Mouse (Mus musculus): ENCODE data around the gene Tmem127. TPM values are rescaled to one million over a fixed set of nuclear protein-coding genes. Genes with fewer than 3 reads are reported as not detected.
"Not testable (repeated sequence)": the region's sequence is repeated elsewhere in the genome, so short reads cannot be mapped to it uniquely, and the experiment has no call there.

Tmem127 gene
- total RNA-seq (2014; rRNA removed) (108 and 131 TPM in 2 replicates), polyA plus RNA-seq (2015; fragmentation: Nextera tagmentation; extraction: Ambion mirVana) (74.0 and 75.5 TPM in 2 replicates)

DNA sequence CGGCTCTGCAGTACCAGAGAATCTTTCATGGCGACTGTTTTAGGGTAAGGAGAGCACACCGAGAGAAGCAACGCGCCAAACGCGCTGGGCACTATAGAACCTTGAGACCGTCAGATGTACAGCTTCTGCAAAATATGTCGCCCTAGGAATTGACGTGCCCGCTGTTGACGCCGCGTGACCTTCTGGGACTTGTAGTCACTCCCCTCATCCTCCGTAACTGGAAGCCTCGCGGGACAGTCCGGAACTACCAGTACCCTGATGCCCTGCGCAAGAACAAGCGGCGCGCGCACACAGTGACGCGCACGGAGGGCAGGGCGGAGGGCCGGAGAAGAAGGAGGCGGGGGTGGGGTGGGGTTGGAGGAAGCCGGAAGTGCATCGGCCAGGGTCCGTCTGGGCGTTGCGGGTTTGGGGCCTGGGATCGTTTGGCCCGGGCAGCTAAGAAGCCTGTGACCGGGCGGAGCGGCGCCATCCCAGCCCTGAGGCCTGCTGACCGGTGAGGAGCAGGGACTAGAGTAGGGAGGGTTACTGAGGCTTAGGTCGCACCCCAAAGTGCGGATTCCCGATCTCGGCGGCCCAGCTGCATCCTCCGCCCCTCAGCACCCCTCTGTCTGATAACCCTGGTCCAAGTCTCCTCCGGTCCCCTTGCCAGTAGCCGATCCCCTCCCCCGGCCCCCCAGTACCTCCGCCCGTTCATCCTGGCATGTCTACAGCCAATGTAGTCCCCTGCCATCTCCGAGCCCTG, at the start of gene Tmem127, which contains the start of gene Ciao1:
Tmem127 (plus strand) TSS at position 317 of the 742 bp plus-strand sequence.
Ciao1 (minus strand) TSS at position 225 of the 742 bp plus-strand sequence.
- TF ChIP-seq CTCF (IDR thresholded peaks at IDR 0.05), result no peak; the same call in 1 of the 2 replicates
- H3K27ac ChIP-seq (ENCODE audit: low read depth, low read length), result peak within 1 kb of the TSS; percentile 85
- peak; percentile 99 for DNase-seq (ENCODE audit: low spot score)
- no peaks in the 10 kb centered on the region for H3K9me3 ChIP-seq (ENCODE audit: low read length)
- no peaks in the 10 kb centered on the region for H3K27me3 ChIP-seq (ENCODE audit: insufficient read depth, low read length)
- WGBS, result under 1% methylated on average over 42 of the region's 53 CpGs
- ATAC-seq (ENCODE audit: low FRiP score), result peak; percentile 98
- peaks cover 16% of the 10 kb centered on the region for H3K36me3 ChIP-seq (ENCODE audit: insufficient read depth, low read length)
- peaks cover 11% of the 10 kb centered on the region for H3K4me1 ChIP-seq (ENCODE audit: insufficient read depth, low read length)
- peak within 1 kb of the TSS; percentile 95 for H3K4me3 ChIP-seq (ENCODE audit: low read depth, low read length)
- peak within 1 kb of the TSS; percentile 97 for H3K9ac ChIP-seq (replicated peaks; ENCODE audit: low read length, poor library complexity, severe bottlenecking)
- peak within 1 kb of the TSS; percentile 89 for H3K4me2 ChIP-seq (ENCODE audit: low read depth, low read length, poor library complexity, severe bottlenecking)

DNA sequence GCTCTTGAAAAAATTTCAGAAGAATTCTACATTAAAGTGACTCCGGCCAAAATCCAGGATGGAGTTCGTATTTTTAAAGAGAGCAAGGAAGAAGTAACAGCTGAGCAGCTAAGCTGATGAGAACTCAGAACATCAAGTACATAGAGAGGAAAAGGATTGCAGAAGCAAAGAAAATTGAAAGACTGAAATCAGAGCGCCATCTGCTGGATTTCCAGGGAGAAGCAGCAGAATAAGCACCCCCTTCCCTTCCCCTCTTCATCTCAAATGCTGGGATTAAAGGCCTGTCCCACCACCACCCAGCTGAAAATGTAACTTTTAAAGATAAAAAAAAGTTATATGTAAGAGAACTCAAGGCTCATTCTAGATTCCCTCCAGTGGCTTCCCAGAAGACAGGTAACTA, 42.8 kb upstream of the Tmem127 start:
- TF ChIP-seq CTCF (IDR thresholded peaks at IDR 0.05), result peak; percentile 87
- ATAC-seq (ENCODE audit: low FRiP score) (no peak), DNase-seq (ENCODE audit: low spot score) (peak; percentile 71)
- H3K27me3 ChIP-seq (ENCODE audit: insufficient read depth, low read length), result no peaks in the 10 kb centered on the region
- no peaks in the 10 kb centered on the region for H3K36me3 ChIP-seq (ENCODE audit: insufficient read depth, low read length)
- 26% methylated on average over 3 of the region's 3 CpGs for WGBS
- H3K4me1 ChIP-seq (ENCODE audit: insufficient read depth, low read length), result 0 out of 2 replicates have a peak, but pooled peaks cover 6% of the 10 kb centered on the region
- no peaks in the 10 kb centered on the region for H3K9me3 ChIP-seq (ENCODE audit: low read length)
- no peak overlapping the region for H3K27ac ChIP-seq (ENCODE audit: low read depth, low read length)
- no peak overlapping the region for H3K4me2 ChIP-seq (ENCODE audit: low read depth, low read length, poor library complexity, severe bottlenecking)
- no peak overlapping the region for H3K4me3 ChIP-seq (ENCODE audit: low read depth, low read length)
- H3K9ac ChIP-seq (replicated peaks; ENCODE audit: low read length, poor library complexity, severe bottlenecking), result no peak overlapping the region

DNA sequence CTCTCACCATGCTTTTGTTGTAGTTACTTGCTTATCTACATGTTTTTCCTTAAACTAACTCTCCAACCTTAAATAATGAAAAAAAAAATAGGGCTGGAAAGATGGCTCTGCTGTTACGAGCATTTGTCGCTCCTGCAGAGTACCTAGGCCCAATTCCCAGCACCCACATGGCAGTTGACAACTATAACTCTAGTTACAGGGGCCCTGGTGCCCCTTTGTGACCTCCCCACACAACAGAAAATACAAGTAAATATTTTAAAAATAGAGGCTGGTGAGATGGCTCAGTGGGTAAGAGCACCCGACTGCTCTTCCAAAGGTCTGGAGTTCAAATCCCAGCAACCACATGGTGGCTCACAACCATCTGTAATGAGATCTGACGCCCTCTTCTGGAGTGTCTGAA, 41.8 kb upstream of the Tmem127 start:
- not testable (repeated sequence) for H3K27me3 ChIP-seq (ENCODE audit: insufficient read depth, low read length); DNase-seq (ENCODE audit: low spot score); H3K4me2 ChIP-seq (ENCODE audit: low read depth, low read length, poor library complexity, severe bottlenecking); H3K36me3 ChIP-seq (ENCODE audit: insufficient read depth, low read length); ATAC-seq (ENCODE audit: low FRiP score); H3K27ac ChIP-seq (ENCODE audit: low read depth, low read length); H3K9ac ChIP-seq (replicated peaks; ENCODE audit: low read length, poor library complexity, severe bottlenecking); H3K4me3 ChIP-seq (ENCODE audit: low read depth, low read length); H3K9me3 ChIP-seq (ENCODE audit: low read length); H3K4me1 ChIP-seq (ENCODE audit: insufficient read depth, low read length)
- 86% methylated on average over 4 of the region's 4 CpGs for WGBS

GRCm38 (mm10) chr2:127206916-127207315, 40.8 kb upstream of the Tmem127 start:
- 99% methylated on average over 2 of the region's 2 CpGs for WGBS
- H3K4me1 ChIP-seq (ENCODE audit: insufficient read depth, low read length), result 0 out of 2 replicates have a peak, but pooled peaks cover 6% of the 10 kb centered on the region
- TF ChIP-seq CTCF (IDR thresholded peaks at IDR 0.05), result no peak
- H3K36me3 ChIP-seq (ENCODE audit: insufficient read depth, low read length), result peaks cover 16% of the 10 kb centered on the region
- H3K27me3 ChIP-seq (ENCODE audit: insufficient read depth, low read length), result no peaks in the 10 kb centered on the region
- no peak overlapping the region for H3K27ac ChIP-seq (ENCODE audit: low read depth, low read length)
- no peak for DNase-seq (ENCODE audit: low spot score)
- ATAC-seq (ENCODE audit: low FRiP score), result no peak
- H3K4me3 ChIP-seq (ENCODE audit: low read depth, low read length), result no peak overlapping the region
- no peaks in the 10 kb centered on the region for H3K9me3 ChIP-seq (ENCODE audit: low read length)
- H3K4me2 ChIP-seq (ENCODE audit: low read depth, low read length, poor library complexity, severe bottlenecking), result no peak overlapping the region
- no peak overlapping the region for H3K9ac ChIP-seq (replicated peaks; ENCODE audit: low read length, poor library complexity, severe bottlenecking)

DNA sequence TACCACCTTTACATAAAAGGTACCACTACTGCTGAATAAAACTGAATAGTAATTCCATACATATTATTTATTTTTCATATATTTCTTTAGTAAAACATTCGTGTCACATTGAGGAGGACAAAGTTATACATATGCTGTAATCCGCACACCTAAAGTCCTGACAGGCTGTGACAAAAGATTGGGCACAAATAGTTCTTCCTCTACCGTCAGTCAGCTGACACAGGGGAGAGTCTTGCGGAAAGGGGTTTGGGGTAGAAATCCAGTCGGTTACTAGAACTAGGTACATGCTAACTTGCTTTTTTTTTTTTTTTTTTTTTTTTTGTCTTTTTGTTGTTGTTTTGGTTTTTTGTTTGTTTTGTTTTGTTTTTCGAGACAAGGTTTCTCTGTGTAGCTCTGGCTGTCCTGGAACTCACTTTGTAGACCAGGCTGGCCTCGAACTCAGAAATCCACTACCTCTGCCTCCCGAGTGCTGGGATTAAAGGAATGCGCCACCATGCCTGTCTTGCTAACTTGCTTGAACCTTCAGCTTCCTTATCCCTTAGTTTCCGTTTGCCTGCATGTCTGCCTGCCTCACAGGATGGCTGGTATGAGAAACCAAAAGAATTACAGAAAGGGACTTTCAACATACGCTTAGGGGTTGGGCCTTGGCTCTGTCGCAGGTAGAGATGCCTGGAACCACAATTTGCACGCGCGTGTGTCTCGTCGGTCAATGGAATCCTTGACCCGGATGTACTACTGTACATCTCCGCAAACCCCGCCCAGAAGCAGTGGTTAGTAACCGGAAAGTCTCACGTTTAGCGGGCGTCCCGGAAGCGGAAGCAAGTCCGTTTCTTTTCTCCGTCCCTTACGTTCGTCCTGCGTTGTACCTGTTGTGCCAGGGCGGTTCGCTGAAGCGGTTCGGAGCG, 39.9 kb upstream of the Tmem127 start, which contains the start of the genes 1810024B03Rik and Snrnp200:
1810024B03Rik (minus strand) TSS at position 734 of the 905 bp plus-strand sequence.
Snrnp200 (plus strand) TSS at position 840 of the 905 bp plus-strand sequence.
- Histone ChIP-seq H3K4me3 (ENCODE audit: low read depth, low read length) (peak within 1 kb of the TSS; percentile 82), H3K36me3 (ENCODE audit: insufficient read depth, low read length) (peaks cover 24% of the 10 kb centered on the region), H3K9me3 (ENCODE audit: low read length) (no peaks in the 10 kb centered on the region), H3K27me3 (ENCODE audit: insufficient read depth, low read length) (no peaks in the 10 kb centered on the region), H3K9ac (replicated peaks; ENCODE audit: low read length, poor library complexity, severe bottlenecking) (peak within 1 kb of the TSS; percentile 80), H3K27ac (ENCODE audit: low read depth, low read length) (peak within 1 kb of the TSS; percentile 73), H3K4me1 (ENCODE audit: insufficient read depth, low read length) (0 out of 2 replicates have a peak, but pooled peaks cover 6% of the 10 kb centered on the region), H3K4me2 (ENCODE audit: low read depth, low read length, poor library complexity, severe bottlenecking) (peak within 1 kb of the TSS; percentile 76)
- no peak for TF ChIP-seq CTCF (IDR thresholded peaks at IDR 0.05)
- DNase-seq (ENCODE audit: low spot score) (peak; percentile 98), ATAC-seq (ENCODE audit: low FRiP score) (peak; percentile 97)
- WGBS, result 13% methylated on average over 36 of the region's 36 CpGs

Measured in midbrain, postnatal 0 days (tissue).